Mouse (Mus musculus): Measurements from ENCODE around the gene Tmed8. TPM values are rescaled to one million over a fixed set of nuclear protein-coding genes. Genes with fewer than 3 reads are reported as not detected.

Gene Tmed8
- polyA plus RNA-seq, 1 experiment = 7.1 TPM

- 64% methylated on average over 3 of the region's 3 CpGs for WGBS
- Histone ChIP-seq H3K27ac (ENCODE audit: insufficient read depth, low read depth, low read length) (no peak overlapping the region), H3K36me3 (ENCODE audit: control insufficient read depth, insufficient read depth, low read length) (no peaks in the 10 kb centered on the region), H3K4me1 (ENCODE audit: control insufficient read depth, insufficient read depth, low read length) (no peaks in the 10 kb centered on the region), H3K27me3 (replicated peaks; ENCODE audit: control insufficient read depth, insufficient read depth, low read length) (no peaks in the 10 kb centered on the region), H3K4me3 (ENCODE audit: insufficient read depth, low read depth, low read length) (no peak overlapping the region)
- peak; percentile 28 for DNase-seq
- TF ChIP-seq CTCF (conservative IDR thresholded peaks at IDR 0.05; ENCODE audit: insufficient read depth, insufficient read length, low read depth, low read length) = peak; percentile 67
- no peak for TF ChIP-seq POLR2A (IDR thresholded peaks at IDR 0.05; ENCODE audit: low read depth, low read length)
These were observed 68.6 kb downstream of the Tmed8 start for GRCm38 (mm10) chr12:87131619-87132018.

- 86% methylated on average over 2 of the region's 2 CpGs for WGBS
- Histone ChIP-seq H3K36me3 (ENCODE audit: control insufficient read depth, insufficient read depth, low read length) (no peaks in the 10 kb centered on the region), H3K4me1 (ENCODE audit: control insufficient read depth, insufficient read depth, low read length) (no peaks in the 10 kb centered on the region), H3K4me3 (ENCODE audit: insufficient read depth, low read depth, low read length) (no peak overlapping the region), H3K27ac (ENCODE audit: insufficient read depth, low read depth, low read length) (no peak overlapping the region), H3K27me3 (replicated peaks; ENCODE audit: control insufficient read depth, insufficient read depth, low read length) (no peaks in the 10 kb centered on the region)
- DNase-seq = no peak
- TF ChIP-seq POLR2A (IDR thresholded peaks at IDR 0.05; ENCODE audit: low read depth, low read length) = no peak
- no peak for TF ChIP-seq CTCF (conservative IDR thresholded peaks at IDR 0.05; ENCODE audit: insufficient read depth, insufficient read length, low read depth, low read length)
These were observed 69.1 kb downstream of the Tmed8 start for GRCm38 (mm10) chr12:87131181-87131580.

GRCm38 (mm10) chr12:87130224-87130623 lies 70.0 kb downstream of the Tmed8 start:
- H3K27me3 ChIP-seq (replicated peaks; ENCODE audit: control insufficient read depth, insufficient read depth, low read length) = no peaks in the 10 kb centered on the region
- no peak for DNase-seq
- WGBS = 98% methylated on average over 4 of the region's 4 CpGs
- no peak overlapping the region for H3K27ac ChIP-seq (ENCODE audit: insufficient read depth, low read depth, low read length)
- no peak for TF ChIP-seq CTCF (conservative IDR thresholded peaks at IDR 0.05; ENCODE audit: insufficient read depth, insufficient read length, low read depth, low read length)
- TF ChIP-seq POLR2A (IDR thresholded peaks at IDR 0.05; ENCODE audit: low read depth, low read length) = no peak
- no peaks in the 10 kb centered on the region for H3K4me1 ChIP-seq (ENCODE audit: control insufficient read depth, insufficient read depth, low read length)
- no peak overlapping the region for H3K4me3 ChIP-seq (ENCODE audit: insufficient read depth, low read depth, low read length)
- no peaks in the 10 kb centered on the region for H3K36me3 ChIP-seq (ENCODE audit: control insufficient read depth, insufficient read depth, low read length)

- 77% methylated on average over 4 of the region's 4 CpGs for WGBS
- no peak overlapping the region for H3K27ac ChIP-seq (ENCODE audit: insufficient read depth, low read depth, low read length)
- H3K27me3 ChIP-seq (replicated peaks; ENCODE audit: control insufficient read depth, insufficient read depth, low read length) = no peaks in the 10 kb centered on the region
- H3K4me1 ChIP-seq (ENCODE audit: control insufficient read depth, insufficient read depth, low read length) = no peaks in the 10 kb centered on the region
- H3K36me3 ChIP-seq (ENCODE audit: control insufficient read depth, insufficient read depth, low read length) = no peaks in the 10 kb centered on the region
- DNase-seq = no peak
- no peak overlapping the region for H3K4me3 ChIP-seq (ENCODE audit: insufficient read depth, low read depth, low read length)
- TF ChIP-seq POLR2A (IDR thresholded peaks at IDR 0.05; ENCODE audit: low read depth, low read length) (no peak), CTCF (conservative IDR thresholded peaks at IDR 0.05; ENCODE audit: insufficient read depth, insufficient read length, low read depth, low read length) (no peak)
These were observed 73.0 kb downstream of the Tmed8 start for GRCm38 (mm10) chr12:87127256-87127655.

GRCm38 (mm10) chr12:87121918-87122589 lies 78.2 kb downstream of the Tmed8 start:
- no peak for DNase-seq
- WGBS = 87% methylated on average over 4 of the region's 4 CpGs
- H3K27ac ChIP-seq (ENCODE audit: insufficient read depth, low read depth, low read length) = no peak overlapping the region
- H3K4me1 ChIP-seq (ENCODE audit: control insufficient read depth, insufficient read depth, low read length) = no peaks in the 10 kb centered on the region
- H3K36me3 ChIP-seq (ENCODE audit: control insufficient read depth, insufficient read depth, low read length) = peaks cover 3% of the 10 kb centered on the region
- H3K4me3 ChIP-seq (ENCODE audit: insufficient read depth, low read depth, low read length) = no peak overlapping the region
- H3K27me3 ChIP-seq (replicated peaks; ENCODE audit: control insufficient read depth, insufficient read depth, low read length) = no peaks in the 10 kb centered on the region; the same call in 1 of the 2 replicates
- TF ChIP-seq POLR2A (IDR thresholded peaks at IDR 0.05; ENCODE audit: low read depth, low read length) = no peak
- TF ChIP-seq CTCF (conservative IDR thresholded peaks at IDR 0.05; ENCODE audit: insufficient read depth, insufficient read length, low read depth, low read length) = no peak

Other genes starting within 250 kb of the Tmed8 start
- 0.14 TPM in 1 of 2 replicates, not detected in the other for gene Zdhhc22, start 210.0 kb downstream of the Tmed8 start, polyA plus RNA-seq (2012; rRNA removed)
- 0.10 and 0.19 TPM in 2 replicates for gene Tmem63c, start 179.1 kb downstream of the Tmed8 start, polyA plus RNA-seq (2012; rRNA removed)
- gene Ngb, start 97.9 kb downstream of the Tmed8 start, polyA plus RNA-seq (2012; rRNA removed) = 1.4 and 1.7 TPM in 2 replicates
- 427 and 440 TPM in 2 replicates for gene Gstz1, start 53.3 kb downstream of the Tmed8 start, polyA plus RNA-seq (2012; rRNA removed)
- 15.9 and 20.9 TPM in 2 replicates for gene Pomt2, start 52.5 kb downstream of the Tmed8 start, polyA plus RNA-seq (2012; rRNA removed)
- 0.12 TPM in 1 of 2 replicates, not detected in the other for gene Samd15, start 731 bp downstream of the Tmed8 start, polyA plus RNA-seq (2012; rRNA removed)
- gene Noxred1, start 38.3 kb upstream of the Tmed8 start, polyA plus RNA-seq (2012; rRNA removed) = 0.88 and 0.95 TPM in 2 replicates
- gene Vipas39, start 65.8 kb upstream of the Tmed8 start, polyA plus RNA-seq (2012; rRNA removed) = 47.4 and 50.0 TPM in 2 replicates
- 55.1 and 78.5 TPM in 2 replicates for gene Ahsa1, start 66.0 kb upstream of the Tmed8 start, polyA plus RNA-seq (2012; rRNA removed)
- gene Ism2, start 99.3 kb upstream of the Tmed8 start, polyA plus RNA-seq (2012; rRNA removed) = 0.06 TPM in 1 of 2 replicates, not detected in the other
- 24.8 and 35.0 TPM in 2 replicates for gene Sptlc2, start 187.9 kb upstream of the Tmed8 start, polyA plus RNA-seq (2012; rRNA removed)
- gene Slirp, start 243.4 kb upstream of the Tmed8 start, polyA plus RNA-seq (2012; rRNA removed) = 27.7 and 40.0 TPM in 2 replicates
- gene Alkbh1, start 243.6 kb upstream of the Tmed8 start, polyA plus RNA-seq (2012; rRNA removed) = 9.2 and 10.4 TPM in 2 replicates